Mouse (Mus musculus): ENCODE data around the gene Ppm1l. TPM values are rescaled to one million over a fixed set of nuclear protein-coding genes. Genes with fewer than 3 reads are reported as not detected.
A peak's percentile ranks its signal among the peaks of the same experiment; 100 is the strongest.

Gene Ppm1l
- polyA plus RNA-seq, 1 experiment from 2014 or later: 3.4 TPM

GRCm38 (mm10) chr3:69470142-69470796 is 153.6 kb downstream of the Ppm1l start:
- ATAC-seq: no peak
- H3K4me1 ChIP-seq (ENCODE audit: control insufficient read depth, insufficient read depth, low read length): no peaks in the 10 kb centered on the region
- no peaks in the 10 kb centered on the region for H3K9me3 ChIP-seq (ENCODE audit: control insufficient read depth, low read length)
- H3K4me3 ChIP-seq (ENCODE audit: low read length): no peak overlapping the region
- no peak overlapping the region for H3K4me2 ChIP-seq (ENCODE audit: low read depth, low read length)
- no peak overlapping the region for H3K27ac ChIP-seq (ENCODE audit: low read length)
- 86% methylated on average over 11 of the region's 11 CpGs for WGBS
- no peaks in the 10 kb centered on the region for H3K36me3 ChIP-seq (ENCODE audit: control insufficient read depth, insufficient read depth, low read length)
- no peak overlapping the region for H3K9ac ChIP-seq (ENCODE audit: low read depth, low read length)
- H3K27me3 ChIP-seq (replicated peaks; ENCODE audit: control insufficient read depth, insufficient read depth, low read length): no peaks in the 10 kb centered on the region

DNA sequence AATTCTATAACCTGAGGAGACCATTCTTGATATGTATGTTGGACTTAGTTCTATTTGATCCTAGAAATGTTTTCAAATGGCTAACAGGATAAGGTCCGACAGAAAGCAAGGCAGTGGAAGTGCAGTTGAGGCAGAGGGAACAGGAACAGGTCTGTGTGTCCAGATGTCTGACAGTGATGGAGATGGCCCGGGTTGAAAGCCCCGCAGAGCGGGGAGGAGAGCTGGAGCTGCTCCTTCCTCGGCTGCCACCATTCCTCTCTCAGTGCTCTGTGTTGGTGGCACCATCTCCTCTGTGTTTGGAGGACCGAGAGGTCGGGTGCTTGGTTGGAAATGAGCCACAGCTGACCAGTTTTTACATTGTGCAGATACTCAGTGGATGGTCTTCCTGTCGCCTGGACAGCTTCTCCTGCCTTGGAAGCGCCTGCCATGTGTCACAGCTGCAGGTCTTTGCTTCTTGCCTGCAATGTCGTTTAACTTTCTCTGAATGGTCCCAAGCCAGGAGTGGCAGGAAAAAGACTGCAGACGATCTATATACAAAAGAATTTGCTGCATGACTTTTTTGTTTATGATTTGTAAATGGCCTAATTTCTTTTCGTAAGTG is 159.3 kb downstream of the Ppm1l start:
- Histone ChIP-seq H3K9ac (ENCODE audit: low read depth, low read length) (no peak overlapping the region), H3K9me3 (ENCODE audit: control insufficient read depth, low read length) (no peaks in the 10 kb centered on the region), H3K4me1 (ENCODE audit: control insufficient read depth, insufficient read depth, low read length) (peaks cover 4% of the 10 kb centered on the region; the same call in 1 of the 2 replicates), H3K4me2 (ENCODE audit: low read depth, low read length) (no peak overlapping the region), H3K27ac (ENCODE audit: low read length) (no peak overlapping the region; the same call in 1 of the 2 replicates), H3K36me3 (ENCODE audit: control insufficient read depth, insufficient read depth, low read length) (no peaks in the 10 kb centered on the region), H3K27me3 (replicated peaks; ENCODE audit: control insufficient read depth, insufficient read depth, low read length) (no peaks in the 10 kb centered on the region), H3K4me3 (ENCODE audit: low read length) (no peak overlapping the region)
- ATAC-seq: peak; percentile 50
- WGBS: 35% methylated on average over 12 of the region's 12 CpGs

DNA sequence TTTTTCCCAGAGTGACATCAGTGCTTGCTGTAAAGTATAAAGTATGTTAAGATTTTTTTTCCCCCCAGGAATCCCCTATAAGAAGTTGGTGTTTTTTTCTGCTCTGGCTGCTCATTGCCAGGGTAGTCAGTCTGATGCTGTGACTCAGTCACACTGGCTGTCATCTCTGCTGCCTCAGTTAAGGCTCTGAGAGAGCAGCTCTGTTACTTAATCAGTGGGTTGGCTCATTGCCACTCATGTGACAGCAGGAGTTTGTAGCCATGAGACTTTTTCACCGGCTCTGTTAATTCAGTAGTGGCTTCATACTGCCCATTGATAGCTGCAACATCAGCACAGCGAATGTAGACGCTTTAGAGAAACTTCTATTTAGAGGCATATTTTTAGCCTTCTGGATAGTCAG is 163.3 kb downstream of the Ppm1l start:
- Histone ChIP-seq H3K36me3 (ENCODE audit: control insufficient read depth, insufficient read depth, low read length) (no peaks in the 10 kb centered on the region), H3K4me3 (ENCODE audit: low read length) (no peak overlapping the region), H3K9ac (ENCODE audit: low read depth, low read length) (no peak overlapping the region), H3K4me1 (ENCODE audit: control insufficient read depth, insufficient read depth, low read length) (peaks cover 4% of the 10 kb centered on the region; the same call in 1 of the 2 replicates), H3K4me2 (ENCODE audit: low read depth, low read length) (no peak overlapping the region), H3K27ac (ENCODE audit: low read length) (no peak overlapping the region), H3K27me3 (replicated peaks; ENCODE audit: control insufficient read depth, insufficient read depth, low read length) (no peaks in the 10 kb centered on the region), H3K9me3 (ENCODE audit: control insufficient read depth, low read length) (no peaks in the 10 kb centered on the region)
- WGBS: 66% methylated on average over 3 of the region's 3 CpGs
- no peak for ATAC-seq

- Histone ChIP-seq H3K4me1 (ENCODE audit: control insufficient read depth, insufficient read depth, low read length) (no peaks in the 10 kb centered on the region), H3K9ac (ENCODE audit: low read depth, low read length) (no peak overlapping the region), H3K27ac (ENCODE audit: low read length) (no peak overlapping the region), H3K27me3 (replicated peaks; ENCODE audit: control insufficient read depth, insufficient read depth, low read length) (no peaks in the 10 kb centered on the region), H3K36me3 (ENCODE audit: control insufficient read depth, insufficient read depth, low read length) (no peaks in the 10 kb centered on the region), H3K4me3 (ENCODE audit: low read length) (no peak overlapping the region), H3K9me3 (ENCODE audit: control insufficient read depth, low read length) (no peaks in the 10 kb centered on the region), H3K4me2 (ENCODE audit: low read depth, low read length) (no peak overlapping the region)
- 30% methylated on average over 4 of the region's 4 CpGs for WGBS
- peak; percentile 71; the same call in 1 of the 2 replicates for ATAC-seq
Measured at GRCm38 (mm10) chr3:69481835-69482234, 165.2 kb downstream of the Ppm1l start.

DNA sequence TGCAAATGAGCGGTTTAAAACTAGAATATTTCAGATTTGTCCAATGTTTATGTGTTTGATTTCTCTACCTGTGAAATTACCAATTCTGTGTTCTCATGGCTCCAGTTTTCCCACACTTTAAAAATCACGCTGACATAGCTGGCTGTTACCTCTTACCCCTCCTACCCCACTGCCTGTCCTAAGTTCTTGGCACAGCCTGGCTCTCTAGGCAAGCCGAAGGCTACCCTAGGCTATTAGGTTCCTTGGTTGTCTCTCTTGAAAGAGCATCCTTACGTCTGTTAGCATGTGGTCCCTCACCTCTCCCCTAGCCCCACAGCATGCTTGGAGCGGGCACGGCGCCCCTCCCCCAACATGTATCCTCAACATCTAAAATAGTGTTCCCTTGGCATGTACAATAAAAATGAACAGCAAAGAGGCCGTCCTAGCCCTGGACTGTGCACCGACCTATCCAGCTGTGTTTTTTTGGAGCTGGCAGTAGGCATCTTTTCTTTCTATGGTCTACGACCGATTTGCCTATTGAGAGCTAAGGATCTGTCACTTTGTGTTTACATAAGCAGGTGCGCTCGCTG is 167.4 kb downstream of the Ppm1l start:
- Histone ChIP-seq H3K9me3 (ENCODE audit: control insufficient read depth, low read length) (no peaks in the 10 kb centered on the region), H3K4me2 (ENCODE audit: low read depth, low read length) (no peak overlapping the region), H3K27me3 (replicated peaks; ENCODE audit: control insufficient read depth, insufficient read depth, low read length) (no peaks in the 10 kb centered on the region), H3K4me1 (ENCODE audit: control insufficient read depth, insufficient read depth, low read length) (no peaks in the 10 kb centered on the region), H3K9ac (ENCODE audit: low read depth, low read length) (no peak overlapping the region), H3K27ac (ENCODE audit: low read length) (no peak overlapping the region), H3K4me3 (ENCODE audit: low read length) (no peak overlapping the region), H3K36me3 (ENCODE audit: control insufficient read depth, insufficient read depth, low read length) (no peaks in the 10 kb centered on the region)
- no peak for ATAC-seq
- WGBS: 84% methylated on average over 13 of the region's 13 CpGs

GRCm38 (mm10) chr3:69484582-69484981 is 167.9 kb downstream of the Ppm1l start:
- Histone ChIP-seq H3K9ac (ENCODE audit: low read depth, low read length) (no peak overlapping the region), H3K27ac (ENCODE audit: low read length) (no peak overlapping the region), H3K27me3 (replicated peaks; ENCODE audit: control insufficient read depth, insufficient read depth, low read length) (no peaks in the 10 kb centered on the region), H3K4me3 (ENCODE audit: low read length) (no peak overlapping the region), H3K4me1 (ENCODE audit: control insufficient read depth, insufficient read depth, low read length) (no peaks in the 10 kb centered on the region), H3K9me3 (ENCODE audit: control insufficient read depth, low read length) (no peaks in the 10 kb centered on the region), H3K4me2 (ENCODE audit: low read depth, low read length) (no peak overlapping the region), H3K36me3 (ENCODE audit: control insufficient read depth, insufficient read depth, low read length) (no peaks in the 10 kb centered on the region)
- 86% methylated on average over 4 of the region's 4 CpGs for WGBS
- ATAC-seq: no peak

DNA sequence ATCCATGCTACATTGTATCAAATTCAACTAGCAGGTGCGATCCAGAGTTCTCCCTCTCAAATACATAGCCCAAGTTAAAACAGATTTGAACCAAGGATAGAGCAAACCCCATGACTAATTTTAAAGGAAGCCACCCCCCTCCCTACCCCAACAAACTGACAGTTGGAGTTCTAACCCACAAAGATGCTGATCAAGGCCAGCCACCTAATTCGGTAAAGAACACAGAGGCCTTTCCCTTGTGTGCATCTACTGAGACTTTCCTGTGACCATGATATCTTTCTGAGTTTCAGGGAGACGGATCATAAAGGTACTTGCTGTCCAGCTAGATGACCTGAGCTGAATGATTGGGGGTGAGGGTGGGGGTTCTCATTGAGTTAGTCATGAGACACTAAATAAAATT is 168.7 kb downstream of the Ppm1l start:
- no peak for ATAC-seq
- Histone ChIP-seq H3K4me3 (ENCODE audit: low read length) (no peak overlapping the region), H3K36me3 (ENCODE audit: control insufficient read depth, insufficient read depth, low read length) (no peaks in the 10 kb centered on the region), H3K4me2 (ENCODE audit: low read depth, low read length) (no peak overlapping the region), H3K4me1 (ENCODE audit: control insufficient read depth, insufficient read depth, low read length) (no peaks in the 10 kb centered on the region), H3K27me3 (replicated peaks; ENCODE audit: control insufficient read depth, insufficient read depth, low read length) (no peaks in the 10 kb centered on the region), H3K9ac (ENCODE audit: low read depth, low read length) (no peak overlapping the region), H3K9me3 (ENCODE audit: control insufficient read depth, low read length) (no peaks in the 10 kb centered on the region), H3K27ac (ENCODE audit: low read length) (no peak overlapping the region)
- 92% methylated on average over 3 of the region's 3 CpGs for WGBS

DNA sequence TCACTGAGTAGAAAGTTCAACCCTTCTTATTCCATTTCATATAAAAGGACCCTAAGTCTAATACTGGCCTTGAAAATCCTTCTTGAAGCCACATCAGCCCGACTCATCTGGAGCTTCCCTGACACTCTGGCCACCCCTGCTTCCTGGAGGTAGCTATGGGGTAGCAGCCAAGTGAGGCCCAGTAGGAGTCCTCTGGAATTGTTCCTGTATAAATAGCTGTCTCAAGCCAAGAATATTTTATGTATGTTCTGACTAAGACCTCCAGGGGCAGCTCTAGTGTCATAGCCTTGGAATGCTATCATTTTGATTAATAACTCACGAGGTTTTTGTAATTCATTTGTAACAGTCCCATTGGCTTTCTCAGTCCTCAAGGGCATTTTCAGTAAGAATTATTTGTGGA is 169.1 kb downstream of the Ppm1l start:
- Histone ChIP-seq H3K36me3 (ENCODE audit: control insufficient read depth, insufficient read depth, low read length) (no peaks in the 10 kb centered on the region), H3K4me1 (ENCODE audit: control insufficient read depth, insufficient read depth, low read length) (no peaks in the 10 kb centered on the region), H3K9me3 (ENCODE audit: control insufficient read depth, low read length) (no peaks in the 10 kb centered on the region), H3K27me3 (replicated peaks; ENCODE audit: control insufficient read depth, insufficient read depth, low read length) (no peaks in the 10 kb centered on the region), H3K4me3 (ENCODE audit: low read length) (no peak overlapping the region), H3K27ac (ENCODE audit: low read length) (no peak overlapping the region), H3K4me2 (ENCODE audit: low read depth, low read length) (no peak overlapping the region), H3K9ac (ENCODE audit: low read depth, low read length) (no peak overlapping the region)
- no peak for ATAC-seq
- WGBS: 47% methylated on average over 2 of the region's 2 CpGs

DNA sequence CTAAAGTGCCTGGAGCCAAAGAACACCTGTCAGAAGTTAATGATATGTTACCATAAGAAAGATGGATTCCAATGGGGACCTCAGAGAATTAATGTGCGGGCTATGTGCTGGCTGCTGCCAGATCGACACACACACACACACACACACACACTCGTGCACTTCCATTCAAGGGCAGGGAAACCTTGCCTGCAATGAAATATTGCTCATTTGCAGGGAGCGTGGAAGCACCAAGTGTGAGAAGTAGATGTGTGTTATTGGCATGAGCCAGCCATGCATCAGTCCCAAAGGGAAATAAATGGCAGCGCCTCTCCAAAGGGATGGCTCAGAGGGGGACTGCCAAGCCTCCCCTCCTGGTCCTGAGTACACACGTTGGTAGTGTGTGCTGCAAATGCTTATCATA is 170.8 kb downstream of the Ppm1l start:
- Histone ChIP-seq H3K4me1 (ENCODE audit: control insufficient read depth, insufficient read depth, low read length) (no peaks in the 10 kb centered on the region), H3K4me2 (ENCODE audit: low read depth, low read length) (no peak overlapping the region), H3K36me3 (ENCODE audit: control insufficient read depth, insufficient read depth, low read length) (no peaks in the 10 kb centered on the region), H3K9ac (ENCODE audit: low read depth, low read length) (no peak overlapping the region), H3K4me3 (ENCODE audit: low read length) (no peak overlapping the region), H3K27ac (ENCODE audit: low read length) (no peak overlapping the region), H3K27me3 (replicated peaks; ENCODE audit: control insufficient read depth, insufficient read depth, low read length) (no peaks in the 10 kb centered on the region), H3K9me3 (ENCODE audit: control insufficient read depth, low read length) (no peaks in the 10 kb centered on the region)
- no peak for ATAC-seq
- 77% methylated on average over 6 of the region's 6 CpGs for WGBS

Data from intestine, embryonic 16.5 days (tissue).